Mouse (Mus musculus): Measurements from ENCODE around the gene Spint5. TPM values are rescaled to one million over a fixed set of nuclear protein-coding genes. Genes with fewer than 3 reads are reported as not detected.

Spint5 gene
- polyA plus RNA-seq, 1 experiment from 2014 or later, result not detected

- WGBS, result 96% methylated on average over 4 of the region's 4 CpGs
- no peaks in the 10 kb centered on the region for H3K27me3 ChIP-seq (replicated peaks; ENCODE audit: control insufficient read depth, insufficient read depth, low read length)
- no peak for TF ChIP-seq CTCF (IDR thresholded peaks at IDR 0.05; ENCODE audit: low read depth)
- no peak for ATAC-seq
- H3K9ac ChIP-seq (ENCODE audit: low read depth, low read length), result no peak overlapping the region
- no peak overlapping the region for H3K4me2 ChIP-seq (replicated peaks; ENCODE audit: low read depth)
- no peak overlapping the region for H3K27ac ChIP-seq (ENCODE audit: low read depth, low read length)
- H3K9me3 ChIP-seq (ENCODE audit: control insufficient read depth), result no peaks in the 10 kb centered on the region
- no peak overlapping the region for H3K4me3 ChIP-seq (ENCODE audit: low read depth, low read length)
- H3K36me3 ChIP-seq (ENCODE audit: control insufficient read depth, insufficient read depth), result peaks cover 85% of the 10 kb centered on the region
- no peaks in the 10 kb centered on the region for H3K4me1 ChIP-seq (replicated peaks; ENCODE audit: control insufficient read depth, insufficient read depth, low read length)
Measured at GRCm38 (mm10) chr2:164761971-164762370, 46.9 kb downstream of the Spint5 start.

GRCm38 (mm10) chr2:164762593-164762992 lies 47.5 kb downstream of the Spint5 start:
- ATAC-seq, result no peak

GRCm38 (mm10) chr2:164765841-164766240 lies 50.7 kb downstream of the Spint5 start:
- Histone ChIP-seq H3K4me2 (replicated peaks; ENCODE audit: low read depth) (no peak overlapping the region), H3K9me3 (ENCODE audit: control insufficient read depth) (no peaks in the 10 kb centered on the region), H3K9ac (ENCODE audit: low read depth, low read length) (no peak overlapping the region), H3K27me3 (replicated peaks; ENCODE audit: control insufficient read depth, insufficient read depth, low read length) (no peaks in the 10 kb centered on the region), H3K4me3 (ENCODE audit: low read depth, low read length) (no peak overlapping the region), H3K4me1 (replicated peaks; ENCODE audit: control insufficient read depth, insufficient read depth, low read length) (no peaks in the 10 kb centered on the region), H3K36me3 (ENCODE audit: control insufficient read depth, insufficient read depth) (peaks cover 61% of the 10 kb centered on the region), H3K27ac (ENCODE audit: low read depth, low read length) (no peak overlapping the region)
- ATAC-seq, result no peak
- 80% methylated on average over 3 of the region's 3 CpGs for WGBS
- no peak for TF ChIP-seq CTCF (IDR thresholded peaks at IDR 0.05; ENCODE audit: low read depth)

More at GRCm38 (mm10) chr2:164762593-164762992, 47.5 kb downstream of the Spint5 start:
- Histone ChIP-seq H3K4me1 (replicated peaks; ENCODE audit: control insufficient read depth, insufficient read depth, low read length) (no peaks in the 10 kb centered on the region), H3K36me3 (ENCODE audit: control insufficient read depth, insufficient read depth) (peaks cover 85% of the 10 kb centered on the region), H3K9ac (ENCODE audit: low read depth, low read length) (no peak overlapping the region), H3K4me2 (replicated peaks; ENCODE audit: low read depth) (no peak overlapping the region), H3K9me3 (ENCODE audit: control insufficient read depth) (no peaks in the 10 kb centered on the region), H3K27me3 (replicated peaks; ENCODE audit: control insufficient read depth, insufficient read depth, low read length) (no peaks in the 10 kb centered on the region), H3K4me3 (ENCODE audit: low read depth, low read length) (no peak overlapping the region), H3K27ac (ENCODE audit: low read depth, low read length) (no peak overlapping the region)
- 82% methylated on average over 7 of the region's 7 CpGs for WGBS
- no peak for TF ChIP-seq CTCF (IDR thresholded peaks at IDR 0.05; ENCODE audit: low read depth)

Other genes starting within 250 kb of the Spint5 start
- not detected in 2 replicates for gene Trp53tg5, start 241.6 kb upstream of the Spint5 start, polyA plus RNA-seq (2015; fragmentation: Nextera tagmentation; extraction: Ambion mirVana)
- gene Dbndd2, start 229.2 kb upstream of the Spint5 start, polyA plus RNA-seq (2015; fragmentation: Nextera tagmentation; extraction: Ambion mirVana), result 15.9 and 18.8 TPM in 2 replicates
- gene Pigt, start 217.8 kb upstream of the Spint5 start, polyA plus RNA-seq (2015; fragmentation: Nextera tagmentation; extraction: Ambion mirVana), result 75.8 and 83.0 TPM in 2 replicates
- gene Wfdc2, start 152.9 kb upstream of the Spint5 start, polyA plus RNA-seq (2015; fragmentation: Nextera tagmentation; extraction: Ambion mirVana), result 6.5 and 11.9 TPM in 2 replicates
- gene Spint3, start 141.8 kb upstream of the Spint5 start, polyA plus RNA-seq (2015; fragmentation: Nextera tagmentation; extraction: Ambion mirVana), result not detected in 2 replicates
- gene Wfdc6a, start 129.9 kb upstream of the Spint5 start, polyA plus RNA-seq (2015; fragmentation: Nextera tagmentation; extraction: Ambion mirVana), result 0.14 TPM in 1 of 2 replicates, not detected in the other
- not detected in 2 replicates for gene Eppin, start 121.7 kb upstream of the Spint5 start, polyA plus RNA-seq (2015; fragmentation: Nextera tagmentation; extraction: Ambion mirVana)
- gene Wfdc6b, start 101.8 kb upstream of the Spint5 start, polyA plus RNA-seq (2015; fragmentation: Nextera tagmentation; extraction: Ambion mirVana), result not detected in 2 replicates
- gene Wfdc8, start 101.7 kb upstream of the Spint5 start, polyA plus RNA-seq (2015; fragmentation: Nextera tagmentation; extraction: Ambion mirVana), result not detected in 2 replicates
- not detected in 2 replicates for gene Wfdc16, start 76.5 kb upstream of the Spint5 start, polyA plus RNA-seq (2015; fragmentation: Nextera tagmentation; extraction: Ambion mirVana)
- not detected in 2 replicates for gene Wfdc10, start 59.3 kb upstream of the Spint5 start, polyA plus RNA-seq (2015; fragmentation: Nextera tagmentation; extraction: Ambion mirVana)
- gene Wfdc9, start 58.7 kb upstream of the Spint5 start, polyA plus RNA-seq (2015; fragmentation: Nextera tagmentation; extraction: Ambion mirVana), result not detected in 2 replicates
- not detected in 2 replicates for gene Wfdc11, start 41.2 kb upstream of the Spint5 start, polyA plus RNA-seq (2015; fragmentation: Nextera tagmentation; extraction: Ambion mirVana)
- 0.14 and 0.18 TPM in 2 replicates for gene Wfdc13, start 30.2 kb upstream of the Spint5 start, polyA plus RNA-seq (2015; fragmentation: Nextera tagmentation; extraction: Ambion mirVana)
- gene Spint4, start 16.8 kb upstream of the Spint5 start, polyA plus RNA-seq (2015; fragmentation: Nextera tagmentation; extraction: Ambion mirVana), result not detected in 2 replicates
- gene Wfdc3, start 30.6 kb downstream of the Spint5 start, polyA plus RNA-seq (2015; fragmentation: Nextera tagmentation; extraction: Ambion mirVana), result 0.85 and 0.95 TPM in 2 replicates
- 39.4 and 43.3 TPM in 2 replicates for gene Dnttip1, start 30.7 kb downstream of the Spint5 start, polyA plus RNA-seq (2015; fragmentation: Nextera tagmentation; extraction: Ambion mirVana)
- 118 and 121 TPM in 2 replicates for gene Ube2c, start 54.6 kb downstream of the Spint5 start, polyA plus RNA-seq (2015; fragmentation: Nextera tagmentation; extraction: Ambion mirVana)
- 0.51 and 0.73 TPM in 2 replicates for gene Tnnc2, start 64.7 kb downstream of the Spint5 start, polyA plus RNA-seq (2015; fragmentation: Nextera tagmentation; extraction: Ambion mirVana)
- gene Snx21, start 70.5 kb downstream of the Spint5 start, polyA plus RNA-seq (2015; fragmentation: Nextera tagmentation; extraction: Ambion mirVana), result 12.5 and 13.0 TPM in 2 replicates
- 52.5 and 54.4 TPM in 2 replicates for gene Acot8, start 89.6 kb downstream of the Spint5 start, polyA plus RNA-seq (2015; fragmentation: Nextera tagmentation; extraction: Ambion mirVana)
- gene Zswim3, start 89.8 kb downstream of the Spint5 start, polyA plus RNA-seq (2015; fragmentation: Nextera tagmentation; extraction: Ambion mirVana), result 3.7 and 4.2 TPM in 2 replicates
- gene Zswim1, start 107.4 kb downstream of the Spint5 start, polyA plus RNA-seq (2015; fragmentation: Nextera tagmentation; extraction: Ambion mirVana), result 7.0 and 7.6 TPM in 2 replicates
- not detected in 2 replicates for gene Spata25, start 113.2 kb downstream of the Spint5 start, polyA plus RNA-seq (2015; fragmentation: Nextera tagmentation; extraction: Ambion mirVana)
- 1,079 and 1,142 TPM in 2 replicates for gene Ctsa, start 117.6 kb downstream of the Spint5 start, polyA plus RNA-seq (2015; fragmentation: Nextera tagmentation; extraction: Ambion mirVana)
- 4.6 and 5.7 TPM in 2 replicates for gene Neurl2, start 118.2 kb downstream of the Spint5 start, polyA plus RNA-seq (2015; fragmentation: Nextera tagmentation; extraction: Ambion mirVana)
- 14.5 and 16.2 TPM in 2 replicates for gene Pltp, start 142.4 kb downstream of the Spint5 start, polyA plus RNA-seq (2015; fragmentation: Nextera tagmentation; extraction: Ambion mirVana)
- 43.2 and 44.0 TPM in 2 replicates for gene Pcif1, start 164.0 kb downstream of the Spint5 start, polyA plus RNA-seq (2015; fragmentation: Nextera tagmentation; extraction: Ambion mirVana)
- 3.6 and 3.8 TPM in 2 replicates for gene Zfp335, start 196.5 kb downstream of the Spint5 start, polyA plus RNA-seq (2015; fragmentation: Nextera tagmentation; extraction: Ambion mirVana)
- gene Mmp9, start 225.5 kb downstream of the Spint5 start, polyA plus RNA-seq (2015; fragmentation: Nextera tagmentation; extraction: Ambion mirVana), result 9.6 and 9.8 TPM in 2 replicates
- gene Slc12a5, start 245.5 kb downstream of the Spint5 start, polyA plus RNA-seq (2015; fragmentation: Nextera tagmentation; extraction: Ambion mirVana), result 0.09 and 0.47 TPM in 2 replicates

All from intestine, postnatal 0 days (tissue).